Mouse (Mus musculus) small intestine, adult 10 weeks (tissue): ENCODE measurements around the gene Ormdl2. TPM values are rescaled to one million over a fixed set of nuclear protein-coding genes. Genes with fewer than 3 reads are reported as not detected.

Source experiments
- polyA plus RNA-seq: library from polyadenylated mRNA; stranded (reverse); fragments of 350-450 nt; fragmentation: Illumina TruSeq; extraction: RNeasy Lipid Tissue Mini Kit (QIAGEN cat#74804); gene quantifications from one replicate; pipeline ENCODE4 v1.2.3, GENCODE M21; 2014; ENCODE audit warnings: low replicate concordance

The Ormdl2 gene
- 206 TPM for polyA plus RNA-seq

DNA sequence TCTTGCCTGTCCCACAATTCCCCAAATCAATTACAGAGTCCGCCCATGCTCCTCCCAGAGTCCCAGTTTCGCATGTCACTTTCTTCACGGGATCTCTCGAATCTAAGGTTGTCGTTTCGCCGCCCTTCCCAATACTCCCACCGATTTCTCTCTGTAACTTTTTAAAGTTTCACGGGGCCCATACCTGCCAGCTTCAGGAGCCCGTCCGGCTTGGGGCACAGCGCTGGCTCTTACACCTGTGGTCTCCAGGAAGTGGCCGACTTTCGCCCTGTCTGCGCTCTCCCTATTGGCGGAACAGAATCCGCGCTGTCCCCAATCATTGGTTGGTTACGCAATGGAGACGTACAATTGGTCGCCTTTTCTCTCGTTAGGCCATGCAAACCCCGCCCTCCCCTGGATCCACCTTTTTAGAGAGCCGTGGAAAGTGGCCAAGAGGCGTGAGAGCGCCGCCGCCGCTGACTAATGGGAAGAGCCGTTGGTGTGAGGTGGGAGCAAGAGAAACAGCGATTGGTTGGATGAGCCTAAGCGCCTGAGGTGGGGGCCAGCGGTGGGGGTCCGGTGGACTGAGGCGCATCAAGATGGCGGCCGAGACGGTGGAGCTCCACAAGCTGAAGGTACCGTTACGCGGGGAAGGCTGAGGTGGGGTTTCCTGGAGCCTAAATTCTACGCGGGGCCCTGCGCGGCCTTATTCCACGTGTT lies at the start of gene Ormdl2:
Gene Ormdl2, minus strand, starts transcription at position 288 of the 699 bp plus-strand sequence.

DNA sequence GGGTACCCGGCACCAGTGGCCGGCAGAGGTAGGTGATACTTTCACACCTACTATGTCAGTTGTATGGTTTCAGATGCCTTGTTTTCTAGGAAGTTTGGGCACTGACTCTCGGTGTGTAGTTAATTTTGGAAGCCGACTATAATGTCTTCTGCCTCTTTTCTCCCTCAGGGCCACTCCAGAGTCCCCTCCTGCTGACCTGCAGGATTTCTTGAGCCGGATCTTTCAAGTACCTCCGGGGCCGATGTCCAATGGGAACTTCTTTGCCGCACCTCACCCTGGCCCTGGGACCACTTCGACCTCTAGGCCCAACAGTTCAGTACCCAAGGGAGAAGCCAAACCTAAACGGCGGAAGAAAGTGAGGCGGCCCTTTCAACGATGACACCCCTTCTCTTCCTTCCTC lies 4.4 kb downstream of the Ormdl2 start, which contains the start of gene Sarnp:
Gene Sarnp, plus strand, starts transcription at position 301 of the 400 bp plus-strand sequence.

DNA sequence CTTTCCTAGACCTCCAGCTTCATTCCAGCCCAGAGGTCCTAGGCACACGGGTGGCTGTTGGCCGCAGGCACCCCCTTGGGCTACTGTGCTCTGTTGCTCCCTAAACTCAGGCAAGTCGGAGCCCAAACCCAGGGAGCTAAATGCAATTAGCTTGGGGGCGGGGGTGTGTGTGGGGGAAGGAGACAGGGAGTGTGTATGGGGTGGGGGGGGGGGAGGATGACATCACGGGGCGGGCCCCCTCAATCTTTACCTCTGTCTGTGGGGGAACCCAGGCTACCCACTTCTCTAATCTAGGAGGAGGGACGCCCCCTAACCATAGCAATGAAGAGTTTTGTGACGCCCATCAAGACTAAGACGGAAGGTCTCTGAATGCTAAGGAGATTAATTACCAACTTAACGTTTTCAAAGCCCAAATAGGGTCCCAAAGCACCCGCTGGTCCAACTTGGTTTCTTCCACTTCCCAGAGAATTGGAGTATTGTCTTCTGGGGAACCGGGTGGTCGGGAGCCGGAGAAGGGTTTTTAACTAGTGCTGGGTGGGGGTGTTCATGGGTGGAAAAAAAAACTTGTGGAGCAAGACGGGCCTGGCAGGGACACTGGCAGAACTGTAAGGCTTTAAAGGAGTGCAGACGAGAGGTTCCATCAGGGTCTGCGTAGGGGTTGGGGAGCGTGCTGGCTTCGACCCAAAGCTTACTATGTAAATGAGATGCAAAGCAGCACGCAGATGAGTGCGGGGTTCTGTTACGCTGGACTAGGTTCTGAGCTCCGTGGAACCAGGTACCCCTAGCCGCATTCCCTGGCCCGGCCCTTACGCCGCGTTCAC lies 17.0 kb downstream of the Ormdl2 start, which contains the start of gene Tmem198b:
Gene Tmem198b, minus strand, starts transcription at position 100 of the 821 bp plus-strand sequence.

DNA sequence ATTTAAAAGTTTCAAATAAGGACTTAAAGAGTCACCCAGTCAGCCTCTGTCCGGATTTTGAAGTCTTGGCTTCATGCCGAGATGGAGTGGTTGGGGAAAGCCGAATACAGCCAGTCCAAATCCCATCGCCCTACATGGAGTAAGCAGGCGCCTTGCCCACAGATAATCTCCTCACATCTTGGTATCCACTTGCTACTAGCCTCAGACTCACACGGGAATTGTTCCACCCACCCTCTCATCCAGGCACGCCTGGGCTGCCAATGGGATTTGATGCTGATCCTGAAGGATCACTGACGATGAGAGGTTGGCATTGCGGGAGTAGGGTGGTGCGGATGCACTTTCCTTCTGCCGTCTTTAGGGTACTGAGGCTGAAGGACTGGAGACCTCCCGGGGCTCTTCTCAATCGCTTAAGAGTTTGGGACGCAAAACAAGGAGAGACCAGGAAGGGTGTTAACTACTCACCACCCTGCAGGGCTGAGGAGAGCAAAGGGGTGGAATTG lies 17.6 kb downstream of the Ormdl2 start, which contains the start of gene Dnajc14:
Gene Dnajc14, plus strand, starts transcription at position 292 of the 500 bp plus-strand sequence.

DNA sequence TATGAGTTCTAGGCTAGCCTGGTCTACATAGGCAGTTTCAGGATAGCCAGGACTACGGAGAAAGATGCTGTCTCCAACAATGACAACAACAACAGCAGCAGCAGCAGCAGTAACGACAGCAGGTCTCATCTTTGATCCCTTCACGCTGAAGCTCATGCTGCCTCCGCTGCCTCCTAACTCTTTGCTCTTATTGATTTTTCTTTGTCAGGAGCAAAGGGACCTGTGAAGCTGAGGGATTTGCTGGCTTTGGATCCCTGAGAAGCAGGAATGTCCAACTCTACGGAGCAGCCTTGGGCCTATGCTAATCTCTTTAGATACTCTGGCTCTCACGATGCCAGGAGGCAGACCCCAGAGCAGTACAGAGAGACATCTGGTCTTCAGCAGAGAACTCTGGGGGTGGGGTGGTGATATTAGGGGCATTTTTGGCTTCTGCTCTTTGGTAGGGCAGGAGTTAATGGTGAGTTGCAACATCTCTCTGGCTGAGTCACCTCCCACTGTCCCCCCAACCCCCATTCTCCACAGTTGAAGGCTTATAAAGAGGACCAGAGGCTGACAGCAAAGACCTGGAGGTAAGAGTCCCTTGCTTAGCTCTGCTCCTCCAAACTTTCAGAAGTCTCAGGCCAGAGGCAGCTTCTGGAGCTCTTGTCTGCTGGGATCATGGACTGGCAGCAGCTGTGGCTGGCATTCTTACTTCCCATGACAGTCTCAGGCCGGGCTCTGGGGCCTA lies 30.9 kb downstream of the Ormdl2 start, which contains the start of gene Mmp19:
Gene Mmp19, plus strand, starts transcription at position 513 of the 727 bp plus-strand sequence.

Other genes starting within 250 kb of the Ormdl2 start
- 157 TPM for gene Erbb3, start 232.0 kb downstream of the Ormdl2 start, polyA plus RNA-seq
- gene Rps26, start 194.9 kb downstream of the Ormdl2 start, polyA plus RNA-seq = 7.5 TPM
- 0.41 TPM for gene Ikzf4, start 175.7 kb downstream of the Ormdl2 start, polyA plus RNA-seq
- gene Suox, start 147.6 kb downstream of the Ormdl2 start, polyA plus RNA-seq = 2.4 TPM
- 70.4 TPM for gene Rab5b, start 125.4 kb downstream of the Ormdl2 start, polyA plus RNA-seq
- gene Pmel, start 117.5 kb downstream of the Ormdl2 start, polyA plus RNA-seq = not detected
- gene Cdk2, start 116.6 kb downstream of the Ormdl2 start, polyA plus RNA-seq = 14.3 TPM
- gene Dgka, start 76.8 kb downstream of the Ormdl2 start, polyA plus RNA-seq = 41.2 TPM
- 0.89 TPM for gene Pym1, start 73.8 kb downstream of the Ormdl2 start, polyA plus RNA-seq
- 2.0 TPM for gene Mmp19, start 30.7 kb downstream of the Ormdl2 start, polyA plus RNA-seq
- gene Dnajc14, start 17.6 kb downstream of the Ormdl2 start, polyA plus RNA-seq = 39.9 TPM
- 3.1 TPM for gene Tmem198b, start 17.3 kb downstream of the Ormdl2 start, polyA plus RNA-seq
- 242 TPM for gene Sarnp, start 4.3 kb downstream of the Ormdl2 start, polyA plus RNA-seq
- 0.85 TPM for gene Gdf11, start 70.1 kb upstream of the Ormdl2 start, polyA plus RNA-seq
- gene Cd63, start 79.3 kb upstream of the Ormdl2 start, polyA plus RNA-seq = 401 TPM
- 1.5 TPM for gene Rdh5, start 101.2 kb upstream of the Ormdl2 start, polyA plus RNA-seq
- gene Bloc1s1, start 102.4 kb upstream of the Ormdl2 start, polyA plus RNA-seq = 2.2 TPM
- 0.45 TPM for gene Itga7, start 112.2 kb upstream of the Ormdl2 start, polyA plus RNA-seq
- 4.3 TPM for gene Mettl7b, start 139.3 kb upstream of the Ormdl2 start, polyA plus RNA-seq
- gene Olfr9, start 167.8 kb upstream of the Ormdl2 start, polyA plus RNA-seq = not detected
- gene Olfr763, start 189.1 kb upstream of the Ormdl2 start, polyA plus RNA-seq = not detected
- not detected for gene Olfr764-ps1, start 218.3 kb upstream of the Ormdl2 start, polyA plus RNA-seq
- not detected for gene Olfr765, start 228.4 kb upstream of the Ormdl2 start, polyA plus RNA-seq
- gene Olfr766-ps1, start 247.3 kb upstream of the Ormdl2 start, polyA plus RNA-seq = not detected